Mouse (Mus musculus): ENCODE data around the gene Cnpy2. TPM values are rescaled to one million over a fixed set of nuclear protein-coding genes. Genes with fewer than 3 reads are reported as not detected.
A peak's percentile ranks its signal among the peaks of the same experiment; 100 is the strongest.

Gene Cnpy2
- polyA plus RNA-seq, 1 experiment from 2014 or later: 218 TPM

DNA sequence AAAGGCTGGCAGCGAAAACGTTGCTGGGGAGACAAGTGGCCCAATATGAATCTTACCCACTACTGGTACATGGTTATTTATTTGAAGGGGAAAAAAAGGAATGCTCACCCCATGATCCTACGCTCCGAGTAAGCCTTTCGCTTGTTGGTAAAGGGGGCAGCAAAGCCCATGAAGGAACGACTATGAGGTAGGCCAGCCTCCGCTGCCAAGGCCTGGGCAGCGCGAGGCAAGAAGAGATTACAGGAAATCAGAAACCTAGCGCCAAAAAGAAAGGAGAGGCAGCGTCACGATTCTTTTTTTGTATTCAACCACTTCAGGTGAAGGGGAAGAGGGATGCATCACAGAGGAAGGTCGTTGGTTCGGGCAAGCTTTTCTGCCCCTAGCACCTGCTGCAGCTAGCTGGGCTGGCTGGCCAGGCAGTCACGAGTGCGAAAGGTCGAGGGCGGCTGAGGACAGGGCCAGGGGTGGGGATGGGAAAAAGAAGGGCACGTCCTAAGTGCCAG is 45.7 kb downstream of the Cnpy2 start:
- no peak for ATAC-seq (ENCODE audit: low FRiP score, low TSS enrichment)
- no peak for TF ChIP-seq EP300 (optimal IDR thresholded peaks at IDR 0.05)
- TF ChIP-seq CTCF (IDR thresholded peaks at IDR 0.05; ENCODE audit: low read depth): no peak
- H3K27ac ChIP-seq (replicated peaks): peak overlapping the region; percentile 95
- no peaks in the 10 kb centered on the region for H3K27me3 ChIP-seq (ENCODE audit: control insufficient read depth, insufficient read depth, low read length)
- H3K4me1 ChIP-seq (replicated peaks; ENCODE audit: control insufficient read depth, insufficient read depth): no peaks in the 10 kb centered on the region
- H3K9me3 ChIP-seq (ENCODE audit: control insufficient read depth, low read length): no peaks in the 10 kb centered on the region
- H3K4me2 ChIP-seq (replicated peaks; ENCODE audit: low read depth): peak overlapping the region; percentile 62
- DNase-seq (ENCODE audit: low spot score): no peak
- H3K9ac ChIP-seq (ENCODE audit: low read length): peak overlapping the region; percentile 76
- peaks cover 5% of the 10 kb centered on the region; the same call in 1 of the 2 replicates for H3K36me3 ChIP-seq (ENCODE audit: control insufficient read depth, insufficient read depth, low read length)
- 15% methylated on average over 19 of the region's 19 CpGs for WGBS
- peak overlapping the region; percentile 66 for H3K4me3 ChIP-seq (ENCODE audit: low read depth, low read length)

DNA sequence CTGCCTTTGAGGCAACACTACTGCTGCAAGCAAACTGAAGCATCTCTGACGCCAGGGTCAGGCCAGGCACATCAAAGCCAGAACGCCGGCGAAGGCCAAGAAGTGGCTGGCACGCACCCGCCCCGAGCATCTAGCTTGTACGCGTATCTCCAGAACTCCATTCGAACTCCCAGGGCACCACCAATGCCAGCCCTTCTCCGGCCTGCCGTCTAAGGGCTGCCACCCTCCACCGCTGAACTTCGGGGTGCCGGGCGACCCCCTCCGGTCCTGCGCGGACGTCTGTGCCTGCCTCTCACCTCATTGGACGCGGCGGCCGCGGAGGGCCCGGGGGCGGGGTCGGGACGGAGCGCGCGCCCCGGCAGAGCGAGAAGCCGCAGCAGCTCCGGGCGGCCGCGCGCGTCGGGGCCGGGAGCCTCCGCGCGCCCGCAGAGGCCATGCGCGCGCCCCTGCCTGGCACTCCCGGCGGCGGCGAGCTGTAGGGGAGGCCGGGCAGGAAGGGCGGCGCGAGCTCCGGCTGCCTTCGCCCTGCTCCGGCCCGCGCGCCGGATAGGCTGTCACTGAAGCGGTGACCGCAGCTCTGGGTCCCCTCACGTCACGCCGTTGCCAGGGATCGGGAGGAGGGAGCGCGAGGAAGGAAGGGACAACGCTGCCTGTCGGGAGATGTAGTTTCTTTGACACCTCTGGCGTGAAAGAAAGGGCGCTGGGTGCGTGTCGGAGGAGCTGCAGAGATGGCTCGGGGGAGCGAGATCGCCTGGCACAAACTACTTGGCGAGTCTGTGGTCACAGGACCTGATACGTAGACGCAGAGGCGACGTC is 46.4 kb downstream of the Cnpy2 start, which contains the start of gene Coq10a:
Gene Coq10a (minus strand): TSS at position 596 of the 816 bp plus-strand sequence.
- Histone ChIP-seq H3K9me3 (ENCODE audit: control insufficient read depth, low read length) (no peaks in the 10 kb centered on the region), H3K27ac (replicated peaks) (peak within 1 kb of the TSS; percentile 95), H3K4me2 (replicated peaks; ENCODE audit: low read depth) (peak within 1 kb of the TSS; percentile 62), H3K4me3 (ENCODE audit: low read depth, low read length) (peak within 1 kb of the TSS; percentile 66), H3K27me3 (ENCODE audit: control insufficient read depth, insufficient read depth, low read length) (no peaks in the 10 kb centered on the region), H3K9ac (ENCODE audit: low read length) (peak within 1 kb of the TSS; percentile 76), H3K36me3 (ENCODE audit: control insufficient read depth, insufficient read depth, low read length) (no peaks in the 10 kb centered on the region), H3K4me1 (replicated peaks; ENCODE audit: control insufficient read depth, insufficient read depth) (no peaks in the 10 kb centered on the region)
- DNase-seq (ENCODE audit: low spot score) (peak; percentile 94), ATAC-seq (ENCODE audit: low FRiP score, low TSS enrichment) (peak; percentile 95)
- TF ChIP-seq EP300 (optimal IDR thresholded peaks at IDR 0.05) (no peak), CTCF (IDR thresholded peaks at IDR 0.05; ENCODE audit: low read depth) (0 out of 2 replicates have a peak, but pooled peaks have one; percentile 12)
- WGBS: under 1% methylated on average over 64 of the region's 87 CpGs

GRCm38 (mm10) chr10:128369218-128369543 is 46.9 kb downstream of the Cnpy2 start:
- Histone ChIP-seq H3K9me3 (ENCODE audit: control insufficient read depth, low read length) (no peaks in the 10 kb centered on the region), H3K4me3 (ENCODE audit: low read depth, low read length) (peak overlapping the region; percentile 66), H3K4me2 (replicated peaks; ENCODE audit: low read depth) (peak overlapping the region; percentile 62), H3K27me3 (ENCODE audit: control insufficient read depth, insufficient read depth, low read length) (no peaks in the 10 kb centered on the region), H3K4me1 (replicated peaks; ENCODE audit: control insufficient read depth, insufficient read depth) (no peaks in the 10 kb centered on the region), H3K9ac (ENCODE audit: low read length) (peak overlapping the region; percentile 76), H3K36me3 (ENCODE audit: control insufficient read depth, insufficient read depth, low read length) (no peaks in the 10 kb centered on the region), H3K27ac (replicated peaks) (peak overlapping the region; percentile 95)
- ATAC-seq (ENCODE audit: low FRiP score, low TSS enrichment): no peak
- WGBS: 2% methylated on average over 9 of the region's 9 CpGs
- no peak for DNase-seq (ENCODE audit: low spot score)
- no peak for TF ChIP-seq CTCF (IDR thresholded peaks at IDR 0.05; ENCODE audit: low read depth)
- no peak for TF ChIP-seq EP300 (optimal IDR thresholded peaks at IDR 0.05)

DNA sequence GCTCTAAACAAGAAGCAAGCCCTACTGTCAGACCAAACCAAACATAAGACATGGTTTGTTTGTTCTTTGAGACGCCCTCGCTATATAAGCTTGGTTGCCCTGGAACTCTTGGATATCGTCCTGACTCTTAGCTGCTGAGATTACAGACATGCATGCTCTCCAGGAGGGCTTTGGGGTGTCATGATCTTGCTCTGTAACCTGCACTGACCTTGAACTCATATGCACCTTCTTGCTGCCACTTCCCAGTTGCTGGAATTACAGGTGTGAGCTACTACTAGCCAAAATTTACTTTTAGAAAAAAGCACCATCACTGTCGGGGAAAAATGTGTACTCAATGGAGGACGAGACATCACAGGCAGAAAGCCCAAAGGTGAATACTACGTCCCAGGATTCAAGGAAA is 47.3 kb downstream of the Cnpy2 start:
- DNase-seq (ENCODE audit: low spot score) (no peak), ATAC-seq (ENCODE audit: low FRiP score, low TSS enrichment) (no peak)
- H3K4me1 ChIP-seq (replicated peaks; ENCODE audit: control insufficient read depth, insufficient read depth): no peaks in the 10 kb centered on the region
- H3K27ac ChIP-seq (replicated peaks): peak overlapping the region; percentile 95
- H3K36me3 ChIP-seq (ENCODE audit: control insufficient read depth, insufficient read depth, low read length): no peaks in the 10 kb centered on the region
- TF ChIP-seq EP300 (optimal IDR thresholded peaks at IDR 0.05) (no peak), CTCF (IDR thresholded peaks at IDR 0.05; ENCODE audit: low read depth) (no peak)
- H3K4me2 ChIP-seq (replicated peaks; ENCODE audit: low read depth): peak overlapping the region; percentile 62
- H3K9me3 ChIP-seq (ENCODE audit: control insufficient read depth, low read length): no peaks in the 10 kb centered on the region
- H3K27me3 ChIP-seq (ENCODE audit: control insufficient read depth, insufficient read depth, low read length): no peaks in the 10 kb centered on the region
- 61% methylated on average over 6 of the region's 6 CpGs for WGBS
- 0 out of 2 replicates have a peak overlapping the region, but pooled peaks have one; percentile 66 for H3K4me3 ChIP-seq (ENCODE audit: low read depth, low read length)
- no peak overlapping the region; the same call in 1 of the 2 replicates for H3K9ac ChIP-seq (ENCODE audit: low read length)

DNA sequence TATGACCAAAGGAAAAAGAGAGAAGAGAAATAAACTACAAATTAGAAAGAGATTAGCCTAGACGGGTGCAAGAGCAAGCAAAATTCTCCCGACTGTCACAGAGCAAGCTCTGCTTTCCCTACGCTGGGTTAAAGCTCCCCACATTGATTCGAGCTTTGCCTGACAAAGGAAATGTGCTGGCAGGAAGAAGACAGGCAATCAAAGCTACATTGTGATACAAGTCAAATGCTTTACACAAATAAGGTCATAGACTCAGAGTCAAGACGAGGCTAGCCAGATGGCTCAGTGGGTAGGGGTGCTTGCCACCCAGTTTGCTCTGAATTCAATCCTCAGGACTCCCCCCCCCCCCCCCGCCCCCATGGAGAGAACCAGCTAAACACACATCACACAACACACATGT is 47.8 kb downstream of the Cnpy2 start:
- DNase-seq (ENCODE audit: low spot score): no peak
- no peaks in the 10 kb centered on the region for H3K9me3 ChIP-seq (ENCODE audit: control insufficient read depth, low read length)
- H3K27me3 ChIP-seq (ENCODE audit: control insufficient read depth, insufficient read depth, low read length): no peaks in the 10 kb centered on the region
- no peaks in the 10 kb centered on the region for H3K4me1 ChIP-seq (replicated peaks; ENCODE audit: control insufficient read depth, insufficient read depth)
- no peak overlapping the region for H3K4me3 ChIP-seq (ENCODE audit: low read depth, low read length)
- 67% methylated on average over 5 of the region's 6 CpGs for WGBS
- TF ChIP-seq EP300 (optimal IDR thresholded peaks at IDR 0.05) (no peak), CTCF (IDR thresholded peaks at IDR 0.05; ENCODE audit: low read depth) (no peak)
- H3K4me2 ChIP-seq (replicated peaks; ENCODE audit: low read depth): no peak overlapping the region
- H3K27ac ChIP-seq (replicated peaks): no peak overlapping the region
- no peak overlapping the region for H3K9ac ChIP-seq (ENCODE audit: low read length)
- no peak for ATAC-seq (ENCODE audit: low FRiP score, low TSS enrichment)
- H3K36me3 ChIP-seq (ENCODE audit: control insufficient read depth, insufficient read depth, low read length): no peaks in the 10 kb centered on the region

- no peak overlapping the region for H3K9ac ChIP-seq (ENCODE audit: low read length)
- no peaks in the 10 kb centered on the region for H3K9me3 ChIP-seq (ENCODE audit: control insufficient read depth, low read length)
- H3K36me3 ChIP-seq (ENCODE audit: control insufficient read depth, insufficient read depth, low read length): no peaks in the 10 kb centered on the region
- TF ChIP-seq EP300 (optimal IDR thresholded peaks at IDR 0.05) (no peak), CTCF (IDR thresholded peaks at IDR 0.05; ENCODE audit: low read depth) (no peak)
- no peaks in the 10 kb centered on the region for H3K4me1 ChIP-seq (replicated peaks; ENCODE audit: control insufficient read depth, insufficient read depth)
- DNase-seq (ENCODE audit: low spot score) (no peak), ATAC-seq (ENCODE audit: low FRiP score, low TSS enrichment) (no peak)
- H3K27me3 ChIP-seq (ENCODE audit: control insufficient read depth, insufficient read depth, low read length): no peaks in the 10 kb centered on the region
- WGBS: 56% methylated on average over 4 of the region's 4 CpGs
- no peak overlapping the region for H3K4me2 ChIP-seq (replicated peaks; ENCODE audit: low read depth)
- H3K4me3 ChIP-seq (ENCODE audit: low read depth, low read length): no peak overlapping the region
- H3K27ac ChIP-seq (replicated peaks): no peak overlapping the region
Measured at GRCm38 (mm10) chr10:128370601-128371000, 48.3 kb downstream of the Cnpy2 start.
